Mouse (Mus musculus): ENCODE measurements around the gene Btbd9.

- TF ChIP-seq CTCF (conservative IDR thresholded peaks at IDR 0.05; ENCODE audit: low read length) (no peak), POU5F1 (IDR thresholded peaks at IDR 0.05; ENCODE audit: borderline replicate concordance, low read length) (no peak)
Observed at GRCm38 (mm10) chr17:30619153-30619552, 42.9 kb upstream of the Btbd9 start.
